Mouse (Mus musculus): ENCODE data around the gene Eci2. TPM values are rescaled to one million over a fixed set of nuclear protein-coding genes. Genes with fewer than 3 reads are reported as not detected.
"Not testable (repeated sequence)": the region's sequence is repeated elsewhere in the genome, so short reads cannot be mapped to it uniquely, and the experiment has no call there.

Gene Eci2
- polyA plus RNA-seq, 2 experiments from 2014 or later: 81.0 to 95.7 TPM

GRCm38 (mm10) chr13:34991581-34992273, 35.2 kb downstream of the Eci2 start:
- ATAC-seq: no peak

GRCm38 (mm10) chr13:34983479-34983878, 43.4 kb downstream of the Eci2 start:
- not testable (repeated sequence) for ATAC-seq

- not testable (repeated sequence) for ATAC-seq
Observed at GRCm38 (mm10) chr13:34978635-34979034, 48.3 kb downstream of the Eci2 start.

- ATAC-seq: no peak
Observed at GRCm38 (mm10) chr13:34977410-34977809, 49.5 kb downstream of the Eci2 start.

GRCm38 (mm10) chr13:34976116-34976515, 50.8 kb downstream of the Eci2 start:
- no peak for ATAC-seq

GRCm38 (mm10) chr13:34973770-34974169, 53.1 kb downstream of the Eci2 start:
- no peak for ATAC-seq

GRCm38 (mm10) chr13:34973149-34973548, 53.7 kb downstream of the Eci2 start:
- ATAC-seq: peak; percentile 56

- ATAC-seq: not testable (repeated sequence)
Observed at GRCm38 (mm10) chr13:34972456-34972855, 54.4 kb downstream of the Eci2 start.

GRCm38 (mm10) chr13:34965647-34966046, 61.2 kb downstream of the Eci2 start:
- ATAC-seq: not testable (repeated sequence)

- no peak for ATAC-seq
Observed at GRCm38 (mm10) chr13:34964866-34965265, 62.0 kb downstream of the Eci2 start.

- no peak for ATAC-seq
Observed at GRCm38 (mm10) chr13:34964419-34964818, 62.5 kb downstream of the Eci2 start.

- ATAC-seq: no peak
Observed at GRCm38 (mm10) chr13:34963511-34964397, 63.1 kb downstream of the Eci2 start, which contains the start of gene Eci3. Eci3 (minus strand) TSS chr13:34963810.

- ATAC-seq: no peak
Observed at GRCm38 (mm10) chr13:34960996-34961770, 65.7 kb downstream of the Eci2 start.

GRCm38 (mm10) chr13:34958158-34958557, 68.7 kb downstream of the Eci2 start:
- not testable (repeated sequence) for ATAC-seq

GRCm38 (mm10) chr13:34956901-34957300, 70.0 kb downstream of the Eci2 start:
- peak; percentile 56 for ATAC-seq

- ATAC-seq: not testable (repeated sequence)
Observed at GRCm38 (mm10) chr13:34951437-34951836, 75.5 kb downstream of the Eci2 start.

GRCm38 (mm10) chr13:34942370-34942769, 84.5 kb downstream of the Eci2 start:
- no peak for ATAC-seq

- no peak for ATAC-seq
Observed at GRCm38 (mm10) chr13:34934931-34935644, 91.8 kb downstream of the Eci2 start.
